Mouse (Mus musculus) skeletal muscle tissue, adult 2 months (tissue): ENCODE results near the gene Prkcb.

Experiments used
- DNase-seq: peaks from one replicate; pipeline ENCODE4 v3.0.0-alpha.2; 2012; ENCODE audit warnings: low read depth, low spot score

Gene Prkcb

GRCm38 (mm10) chr7:122459203-122459965 is 170.8 kb downstream of the Prkcb start:
- peak; percentile 57 for DNase-seq

- DNase-seq: no peak
Measured at GRCm38 (mm10) chr7:122460020-122460419, 171.5 kb downstream of the Prkcb start.

- no peak for DNase-seq
Measured at GRCm38 (mm10) chr7:122465823-122466549, 177.4 kb downstream of the Prkcb start.

- no peak for DNase-seq
Measured at GRCm38 (mm10) chr7:122466722-122467121, 178.2 kb downstream of the Prkcb start.

- DNase-seq: no peak
Measured at GRCm38 (mm10) chr7:122467831-122468230, 179.3 kb downstream of the Prkcb start.

- DNase-seq: peak; percentile 31
Measured at GRCm38 (mm10) chr7:122470370-122471280, 182.1 kb downstream of the Prkcb start.

- DNase-seq: no peak
Measured at GRCm38 (mm10) chr7:122472223-122472622, 183.7 kb downstream of the Prkcb start.

- no peak for DNase-seq
Measured at GRCm38 (mm10) chr7:122475038-122475437, 186.5 kb downstream of the Prkcb start.

- no peak for DNase-seq
Measured at GRCm38 (mm10) chr7:122476697-122477096, 188.1 kb downstream of the Prkcb start.

- DNase-seq: no peak
Measured at GRCm38 (mm10) chr7:122477118-122477517, 188.6 kb downstream of the Prkcb start.

- DNase-seq: no peak
Measured at GRCm38 (mm10) chr7:122477566-122478564, 189.3 kb downstream of the Prkcb start.

- no peak for DNase-seq
Measured at GRCm38 (mm10) chr7:122483949-122484348, 195.4 kb downstream of the Prkcb start.

GRCm38 (mm10) chr7:122487929-122488571 is 199.5 kb downstream of the Prkcb start:
- no peak for DNase-seq

GRCm38 (mm10) chr7:122492041-122492440 is 203.5 kb downstream of the Prkcb start:
- peak; percentile 73 for DNase-seq

- DNase-seq: no peak
Measured at GRCm38 (mm10) chr7:122492936-122493335, 204.4 kb downstream of the Prkcb start.

- no peak for DNase-seq
Measured at GRCm38 (mm10) chr7:122494088-122494487, 205.5 kb downstream of the Prkcb start.

- no peak for DNase-seq
Measured at GRCm38 (mm10) chr7:122497516-122497915, 209.0 kb downstream of the Prkcb start.

GRCm38 (mm10) chr7:122498461-122498860 is 209.9 kb downstream of the Prkcb start:
- no peak for DNase-seq

- no peak for DNase-seq
Measured at GRCm38 (mm10) chr7:122499743-122500597, 211.4 kb downstream of the Prkcb start.
